Mouse (Mus musculus): Measurements from ENCODE around the gene Olfr1018.

- no peak for TF ChIP-seq CTCF (conservative IDR thresholded peaks at IDR 0.05; ENCODE audit: insufficient read depth, insufficient read length, low read depth, low read length)
- no peak for TF ChIP-seq POLR2A (IDR thresholded peaks at IDR 0.05; ENCODE audit: low read depth, low read length)
These were observed 50.0 kb downstream of the Olfr1018 start, which contains the start of gene Olfr1022 for GRCm38 (mm10) chr2:85868294-85868693.

Data from kidney, adult 2 months (tissue).